Mouse (Mus musculus): ENCODE measurements around the gene Ihh. TPM values are rescaled to one million over a fixed set of nuclear protein-coding genes. Genes with fewer than 3 reads are reported as not detected.

Gene Ihh
- not detected for polyA plus RNA-seq (2017; shearing (Covaris generic))

GRCm38 (mm10) chr1:74951556-74952210 is at the start of gene Ihh:
Gene Ihh, minus strand, starts transcription at chr1:74951672.

GRCm38 (mm10) chr1:74935402-74935801 is 16.1 kb downstream of the Ihh start, which contains the start of gene Cfap65:
Gene Cfap65, minus strand, starts transcription at chr1:74935599.

Other genes with a start within 250 kb of the Ihh start
- gene Cyp27a1, start 238.1 kb downstream of the Ihh start, polyA plus RNA-seq (2017; shearing (Covaris generic)), result 0.39 TPM
- not detected for gene Prkag3, start 202.5 kb downstream of the Ihh start, polyA plus RNA-seq (2017; shearing (Covaris generic))
- gene Wnt6, start 179.8 kb downstream of the Ihh start, polyA plus RNA-seq (2017; shearing (Covaris generic)), result not detected
- gene Wnt10a, start 160.2 kb downstream of the Ihh start, polyA plus RNA-seq (2017; shearing (Covaris generic)), result 2.3 TPM
- not detected for gene Cdk5r2, start 96.7 kb downstream of the Ihh start, polyA plus RNA-seq (2017; shearing (Covaris generic))
- not detected for gene Fev, start 66.3 kb downstream of the Ihh start, polyA plus RNA-seq (2017; shearing (Covaris generic))
- gene Cryba2, start 58.5 kb downstream of the Ihh start, polyA plus RNA-seq (2017; shearing (Covaris generic)), result not detected
- not detected for gene Cfap65, start 16.1 kb downstream of the Ihh start, polyA plus RNA-seq (2017; shearing (Covaris generic))
- 8.1 TPM for gene Nhej1, start 173.5 kb upstream of the Ihh start, polyA plus RNA-seq (2017; shearing (Covaris generic))
- gene Slc23a3, start 182.2 kb upstream of the Ihh start, polyA plus RNA-seq (2017; shearing (Covaris generic)), result 0.25 TPM
- 178 TPM for gene Cnppd1, start 191.0 kb upstream of the Ihh start, polyA plus RNA-seq (2017; shearing (Covaris generic))
- gene Retreg2, start 191.1 kb upstream of the Ihh start, polyA plus RNA-seq (2017; shearing (Covaris generic)), result 113 TPM
- gene Zfand2b, start 217.0 kb upstream of the Ihh start, polyA plus RNA-seq (2017; shearing (Covaris generic)), result 78.5 TPM
- gene Abcb6, start 228.7 kb upstream of the Ihh start, polyA plus RNA-seq (2017; shearing (Covaris generic)), result 4.5 TPM
- 46.2 TPM for gene Ankzf1, start 240.5 kb upstream of the Ihh start, polyA plus RNA-seq (2017; shearing (Covaris generic))
- gene Atg9a, start 240.5 kb upstream of the Ihh start, polyA plus RNA-seq (2017; shearing (Covaris generic)), result 24.9 TPM

Data from CD4-positive, CD25-positive, alpha-beta regulatory T cell (primary cell).